Mouse (Mus musculus) forebrain, embryonic 10.5 days (tissue): ENCODE results near the gene Rpp25l. TPM values are rescaled to one million over a fixed set of nuclear protein-coding genes. Genes with fewer than 3 reads are reported as not detected.

Experiments used
- DNase-seq: peaks from one replicate; pipeline ENCODE4 v3.0.0-alpha.2; 2017; ENCODE audit warnings: low spot score; ENCODE audit errors: extremely low spot score
- H3K27ac ChIP-seq: fragments of 300-500 bp; sonication (generic); 2 replicates; pipeline ENCODE4 v1.5.1; 2016; ENCODE audit warnings: mild to moderate bottlenecking
- H3K27me3 ChIP-seq: fragments of 300-500 bp; sonication (generic); 2 replicates; pipeline ENCODE4 v1.6.1; 2016; ENCODE audit warnings: mild to moderate bottlenecking; ENCODE audit not compliant: poor library complexity, severe bottlenecking
- H3K36me3 ChIP-seq: fragments of 300-500 bp; sonication (generic); replicated peaks from 2 replicates; pipeline ENCODE4 v1.6.1; 2016; ENCODE audit warnings: mild to moderate bottlenecking, moderate library complexity
- H3K4me1 ChIP-seq: fragments of 300-500 bp; sonication (generic); 2 replicates; pipeline ENCODE4 v1.6.1; 2016
- H3K4me3 ChIP-seq: fragments of 300-500 bp; sonication (generic); 2 replicates; pipeline ENCODE4 v1.5.1; 2016; ENCODE audit warnings: mild to moderate bottlenecking, moderate library complexity
- H3K9me3 ChIP-seq: fragments of 300-500 bp; sonication (generic); 2 replicates; pipeline ENCODE4 v1.6.1; 2016; ENCODE audit warnings: mild to moderate bottlenecking, moderate library complexity
- WGBS: fragments of 180-500 bp; shearing (Covaris S2); methylation state at CpG from one replicate; pipeline ENCODE4 v1.1.7; 2016; 5-methylcytosine and 5-hydroxymethylcytosine counted together
- polyA plus RNA-seq: library from polyadenylated mRNA; unstranded; fragments of >200 nt; fragmentation: Nextera tagmentation; extraction: Ambion mirVana; gene quantifications from 2 replicates; pipeline ENCODE4 v1.2.1, GENCODE M21; 2016

The Rpp25l gene
- polyA plus RNA-seq, 1 experiment from 2014 or later, result 98.1 TPM

DNA sequence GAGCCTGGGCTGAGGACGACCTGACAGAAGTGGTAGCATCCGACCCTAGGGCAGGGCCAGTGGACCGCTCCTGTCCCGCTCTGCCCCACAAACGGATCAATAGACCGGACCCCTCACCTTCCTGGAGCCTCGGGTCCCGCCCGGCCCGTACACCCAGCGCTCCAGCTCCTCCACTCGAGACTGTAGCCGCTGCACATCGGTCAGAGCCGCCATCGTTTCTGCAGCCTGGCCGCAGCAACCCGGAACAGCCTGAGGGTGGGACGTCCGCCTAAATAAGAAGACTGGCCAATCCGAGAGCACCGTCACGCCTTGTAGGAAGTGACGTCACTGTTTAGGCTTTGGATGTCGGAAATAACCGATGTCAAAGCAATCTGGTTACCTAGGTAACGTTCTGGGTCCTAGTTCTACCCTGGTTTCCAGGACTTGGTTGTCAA is 9.6 kb upstream of the Rpp25l start, which contains the start of gene Dctn3:
Dctn3 (minus strand) TSS at position 253 of the 434 bp plus-strand sequence.
- under 1% methylated on average over 27 of the region's 27 CpGs for WGBS
- H3K27ac ChIP-seq, result peak within 1 kb of the TSS; percentile 86

DNA sequence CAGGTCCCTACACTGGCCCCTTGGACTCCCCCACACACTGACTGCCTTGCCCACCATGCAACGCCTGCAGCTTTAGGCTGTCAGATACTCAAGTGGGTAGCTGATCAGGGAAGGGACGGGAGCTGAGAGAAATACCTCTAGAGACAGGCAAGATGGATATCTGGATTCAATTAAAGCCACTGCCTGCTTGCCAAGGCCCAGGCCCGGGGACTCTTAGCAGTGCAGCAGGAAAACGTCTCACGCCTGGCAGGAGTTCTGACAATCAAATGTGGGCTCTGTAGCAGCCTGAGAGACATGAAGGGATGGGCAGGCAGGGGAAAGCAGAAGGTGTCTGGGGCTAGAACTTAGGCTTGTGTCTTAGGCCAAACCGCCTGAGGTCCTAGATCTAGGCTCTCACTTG is 3.5 kb upstream of the Rpp25l start:
- peaks cover 57% of the 10 kb centered on the region for H3K36me3 ChIP-seq
- WGBS, result 68% methylated on average over 6 of the region's 6 CpGs

More for the DNA sequence above, 9.6 kb upstream of the Rpp25l start, which contains the start of gene Dctn3:
- Histone ChIP-seq H3K36me3 (peaks cover 22% of the 10 kb centered on the region), H3K4me1 (peaks cover 43% of the 10 kb centered on the region), H3K27me3 (peaks cover 45% of the 10 kb centered on the region), H3K9me3 (no peaks in the 10 kb centered on the region), H3K4me3 (peak within 1 kb of the TSS; percentile 91)
- peak; percentile 91 for DNase-seq

GRCm38 (mm10) chr4:41715596-41715995 is 2.3 kb upstream of the Rpp25l start:
- Histone ChIP-seq H3K27me3 (no peaks in the 10 kb centered on the region), H3K4me3 (no peak overlapping the region), H3K4me1 (peaks cover 52% of the 10 kb centered on the region), H3K36me3 (peaks cover 70% of the 10 kb centered on the region), H3K9me3 (no peaks in the 10 kb centered on the region), H3K27ac (no peak overlapping the region)
- 85% methylated on average over 5 of the region's 5 CpGs for WGBS
- no peak for DNase-seq

More for the DNA sequence above, 3.5 kb upstream of the Rpp25l start:
- H3K27ac ChIP-seq, result no peak overlapping the region; the same call in 1 of the 2 replicates
- no peaks in the 10 kb centered on the region for H3K27me3 ChIP-seq
- H3K4me3 ChIP-seq, result no peak overlapping the region
- H3K9me3 ChIP-seq, result no peaks in the 10 kb centered on the region
- DNase-seq, result no peak
- H3K4me1 ChIP-seq, result peaks cover 47% of the 10 kb centered on the region

DNA sequence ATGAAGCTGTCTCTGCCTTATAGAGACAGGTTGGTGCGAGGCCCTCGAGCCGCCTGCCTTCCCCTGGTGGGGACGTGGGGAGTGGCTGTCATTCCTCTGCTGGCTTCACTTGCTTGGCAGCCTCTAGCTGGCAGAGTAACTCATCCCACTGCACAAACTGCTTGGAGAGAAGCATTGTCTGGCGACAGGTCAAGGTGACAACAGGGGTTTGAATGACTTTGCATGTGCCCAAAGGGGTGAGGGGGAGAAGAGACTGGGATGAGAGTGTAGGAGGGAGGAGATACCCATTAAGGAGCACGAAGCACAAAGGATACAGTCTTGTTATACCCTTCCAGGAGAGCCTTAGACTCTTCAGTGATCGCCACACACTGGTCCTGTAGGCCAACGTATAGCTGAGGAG is 1.7 kb upstream of the Rpp25l start:
- no peak for DNase-seq
- Histone ChIP-seq H3K9me3 (no peaks in the 10 kb centered on the region), H3K27me3 (no peaks in the 10 kb centered on the region), H3K27ac (no peak overlapping the region), H3K4me1 (peaks cover 52% of the 10 kb centered on the region), H3K4me3 (no peak overlapping the region), H3K36me3 (peaks cover 73% of the 10 kb centered on the region)
- 81% methylated on average over 8 of the region's 8 CpGs for WGBS

GRCm38 (mm10) chr4:41714276-41714675 is 942 bp upstream of the Rpp25l start:
- H3K4me1 ChIP-seq, result peaks cover 52% of the 10 kb centered on the region
- peak; percentile 49 for DNase-seq
- no peak overlapping the region for H3K27ac ChIP-seq
- H3K27me3 ChIP-seq, result no peaks in the 10 kb centered on the region
- WGBS, result 14% methylated on average over 8 of the region's 8 CpGs
- H3K4me3 ChIP-seq, result peak overlapping the region; percentile 75
- H3K36me3 ChIP-seq, result peaks cover 66% of the 10 kb centered on the region
- no peaks in the 10 kb centered on the region for H3K9me3 ChIP-seq

GRCm38 (mm10) chr4:41712421-41713196 is 725 bp downstream of the Rpp25l start:
- Histone ChIP-seq H3K36me3 (peaks cover 49% of the 10 kb centered on the region), H3K4me1 (peaks cover 65% of the 10 kb centered on the region), H3K27me3 (peaks cover 4% of the 10 kb centered on the region; the same call in 1 of the 2 replicates), H3K27ac (peak overlapping the region; percentile 96), H3K4me3 (peak overlapping the region; percentile 75), H3K9me3 (no peaks in the 10 kb centered on the region)
- no peak for DNase-seq
- 55% methylated on average over 31 of the region's 31 CpGs for WGBS

DNA sequence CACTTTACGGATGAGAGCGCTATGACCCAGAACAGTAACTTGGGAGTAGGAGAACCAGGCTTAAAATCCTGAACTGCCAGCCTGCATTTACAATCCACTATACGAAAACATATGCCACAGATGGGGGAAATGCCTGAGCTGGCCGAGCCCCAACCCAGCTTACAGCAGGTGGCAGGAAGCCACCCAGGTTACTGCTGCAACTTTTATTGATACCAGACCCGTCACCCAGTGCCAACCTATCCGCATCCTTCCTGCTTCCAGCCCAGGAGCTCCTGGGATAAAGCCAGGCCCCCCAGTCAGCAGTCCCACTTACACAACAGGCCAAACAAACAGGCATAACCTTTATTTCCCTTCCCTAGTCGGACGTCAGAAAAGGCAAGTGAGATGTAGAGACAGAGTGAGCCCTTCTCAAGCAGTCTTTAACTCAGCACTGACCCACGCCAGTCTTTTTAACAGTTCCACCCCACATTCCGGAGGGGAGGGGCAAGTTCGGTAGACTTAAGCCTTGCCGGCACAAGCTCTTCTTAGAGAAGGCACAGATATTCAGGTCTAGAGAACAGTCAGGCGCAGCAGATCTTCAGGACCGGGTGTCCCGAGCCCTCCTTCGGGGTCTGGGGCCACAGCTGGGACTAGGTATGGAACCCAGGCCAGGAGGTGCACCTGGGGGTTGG is 1.5 kb downstream of the Rpp25l start:
- WGBS, result 84% methylated on average over 16 of the region's 16 CpGs
- Histone ChIP-seq H3K9me3 (no peaks in the 10 kb centered on the region), H3K4me1 (peaks cover 67% of the 10 kb centered on the region), H3K27ac (peak overlapping the region; percentile 96), H3K4me3 (peak overlapping the region; percentile 75), H3K36me3 (peaks cover 41% of the 10 kb centered on the region), H3K27me3 (peaks cover 9% of the 10 kb centered on the region; the same call in 1 of the 2 replicates)
- no peak for DNase-seq

DNA sequence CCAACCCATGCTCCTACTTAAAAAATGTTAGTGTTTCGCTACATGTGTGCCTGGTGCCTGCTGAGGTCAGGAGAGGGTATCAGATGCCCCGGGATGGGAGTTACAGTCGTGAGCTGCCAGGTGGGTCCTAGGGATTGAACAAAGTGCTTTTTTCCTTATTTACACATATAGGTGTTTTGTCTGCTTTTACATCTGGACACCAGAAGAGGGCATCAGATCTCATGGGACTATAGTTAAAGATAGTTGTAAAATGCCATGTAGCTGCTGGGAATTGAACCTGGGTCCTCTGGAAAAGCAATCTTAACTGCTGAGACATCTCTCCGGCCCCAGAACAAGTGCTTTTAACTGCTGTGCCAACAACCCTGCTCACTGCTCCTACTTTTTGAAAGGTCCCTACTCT is 3.1 kb downstream of the Rpp25l start:
- Histone ChIP-seq H3K36me3 (peaks cover 28% of the 10 kb centered on the region), H3K4me3 (no peak overlapping the region), H3K9me3 (no peaks in the 10 kb centered on the region), H3K27ac (no peak overlapping the region), H3K27me3 (peaks cover 25% of the 10 kb centered on the region), H3K4me1 (peaks cover 72% of the 10 kb centered on the region)
- WGBS, result 73% methylated on average over 4 of the region's 4 CpGs
- no peak for DNase-seq

DNA sequence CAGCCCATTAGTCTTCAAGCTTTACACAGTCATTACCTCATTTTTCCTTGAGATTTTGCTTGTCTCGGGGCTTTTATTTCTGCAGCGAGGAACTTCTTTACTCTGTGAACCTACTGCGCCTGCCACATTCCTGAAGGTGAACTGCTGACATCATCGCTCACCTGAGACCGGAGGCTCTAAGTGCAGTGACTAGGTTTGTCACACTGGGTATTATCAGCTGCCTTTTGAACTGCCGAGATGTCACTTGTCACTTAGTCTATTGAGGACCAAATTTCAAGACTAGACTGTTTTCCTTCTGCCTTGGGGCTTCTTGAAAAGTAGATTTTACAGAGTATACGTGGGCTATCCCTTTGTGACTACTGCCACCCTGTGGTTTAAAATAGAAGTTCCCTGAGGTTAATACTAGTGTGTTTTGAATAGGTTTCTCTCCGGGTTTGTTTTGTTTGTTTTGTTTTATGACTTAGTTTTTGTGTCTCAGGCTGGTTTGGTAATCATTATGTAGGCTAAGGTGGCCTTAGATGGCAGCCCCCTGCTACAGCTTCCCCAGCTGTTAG is 5.1 kb downstream of the Rpp25l start:
- Histone ChIP-seq H3K9me3 (no peaks in the 10 kb centered on the region), H3K4me3 (no peak overlapping the region), H3K4me1 (peaks cover 70% of the 10 kb centered on the region), H3K27me3 (peaks cover 42% of the 10 kb centered on the region), H3K27ac (no peak overlapping the region; the same call in 1 of the 2 replicates), H3K36me3 (peaks cover 24% of the 10 kb centered on the region)
- DNase-seq, result no peak
- WGBS, result 45% methylated on average over 8 of the region's 8 CpGs

- peaks cover 19% of the 10 kb centered on the region for H3K36me3 ChIP-seq
- peak overlapping the region; percentile 71 for H3K27ac ChIP-seq
- H3K27me3 ChIP-seq, result peaks cover 45% of the 10 kb centered on the region
- H3K4me3 ChIP-seq, result peak overlapping the region; percentile 23; the same call in 1 of the 2 replicates
- no peaks in the 10 kb centered on the region for H3K9me3 ChIP-seq
- peak; percentile 71 for DNase-seq
- 3% methylated on average over 13 of the region's 13 CpGs for WGBS
- H3K4me1 ChIP-seq, result peaks cover 61% of the 10 kb centered on the region
These were observed 6.3 kb downstream of the Rpp25l start for GRCm38 (mm10) chr4:41707011-41707535.

- H3K9me3 ChIP-seq, result no peaks in the 10 kb centered on the region
- H3K27me3 ChIP-seq, result peaks cover 45% of the 10 kb centered on the region
- no peak for DNase-seq
- no peak overlapping the region for H3K4me3 ChIP-seq
- H3K27ac ChIP-seq, result peak overlapping the region; percentile 35; the same call in 1 of the 2 replicates
- peaks cover 51% of the 10 kb centered on the region for H3K4me1 ChIP-seq
- 80% methylated on average over 19 of the region's 19 CpGs for WGBS
- H3K36me3 ChIP-seq, result peaks cover 10% of the 10 kb centered on the region
These were observed 7.2 kb downstream of the Rpp25l start for GRCm38 (mm10) chr4:41705922-41706754.

GRCm38 (mm10) chr4:41704651-41705050 is 8.7 kb downstream of the Rpp25l start:
- H3K4me3 ChIP-seq, result no peak overlapping the region
- no peaks in the 10 kb centered on the region for H3K36me3 ChIP-seq
- WGBS, result 5% methylated on average over 5 of the region's 5 CpGs
- no peaks in the 10 kb centered on the region for H3K9me3 ChIP-seq
- H3K27me3 ChIP-seq, result peaks cover 45% of the 10 kb centered on the region
- H3K27ac ChIP-seq, result no peak overlapping the region
- no peak for DNase-seq
- H3K4me1 ChIP-seq, result peaks cover 49% of the 10 kb centered on the region
